Mouse (Mus musculus) stomach, embryonic 16.5 days (tissue): ENCODE measurements around the gene Lrrc34. TPM values are rescaled to one million over a fixed set of nuclear protein-coding genes. Genes with fewer than 3 reads are reported as not detected.
A peak's percentile ranks its signal among the peaks of the same experiment; 100 is the strongest.

Experiments
- ATAC-seq: fragments of 200-750 bp; cut with Nextera tagmentation; 2 replicates; pipeline ENCODE4 v1.8.0; 2017; ENCODE audit warnings: moderate number of reproducible peaks, moderate TSS enrichment; ENCODE audit not compliant: insufficient read depth, low FRiP score
- H3K27ac ChIP-seq: fragments of 300-500 bp; sonication (generic); 2 replicates; pipeline ENCODE4 v1.5.1; 2014; ENCODE audit warnings: low read length
- H3K27me3 ChIP-seq: fragments of 300-500 bp; sonication (generic); 2 replicates; pipeline ENCODE4 v1.6.1; 2014; ENCODE audit warnings: low read length, control low read depth, mixed read lengths; ENCODE audit not compliant: control insufficient read depth, insufficient read depth
- H3K36me3 ChIP-seq: fragments of 300-500 bp; sonication (generic); 2 replicates; pipeline ENCODE4 v1.6.1; 2014; ENCODE audit warnings: low read length; ENCODE audit not compliant: control insufficient read depth, insufficient read depth
- H3K4me1 ChIP-seq: fragments of 300-500 bp; sonication (generic); 2 replicates; pipeline ENCODE4 v1.6.1; 2014; ENCODE audit warnings: low read length, control low read depth, mixed read lengths; ENCODE audit not compliant: control insufficient read depth, insufficient read depth
- H3K4me2 ChIP-seq: fragments of 300-500 bp; sonication (generic); 2 replicates; pipeline ENCODE4 v1.6.1; 2014; ENCODE audit warnings: low read depth, low read length, mixed read lengths
- H3K4me3 ChIP-seq: fragments of 300-500 bp; sonication (generic); replicated peaks from 2 replicates; pipeline ENCODE4 v1.5.1; 2014; ENCODE audit warnings: mild to moderate bottlenecking, low read length
- H3K9ac ChIP-seq: fragments of 300-500 bp; sonication (generic); 2 replicates; pipeline ENCODE4 v1.6.1; 2014; ENCODE audit warnings: low read length
- H3K9me3 ChIP-seq: fragments of 300-500 bp; sonication (generic); replicated peaks from 2 replicates; pipeline ENCODE4 v1.6.1; 2016; ENCODE audit warnings: low read length, control low read depth; ENCODE audit not compliant: control insufficient read depth
- WGBS: fragments of 180-500 bp; shearing (Covaris S2); extraction: QIAGEN DNeasy Blood & Tissue Kit; methylation state at CpG from one replicate; pipeline ENCODE4 v1.1.7; 2014; 5-methylcytosine and 5-hydroxymethylcytosine counted together
- polyA plus RNA-seq: library from polyadenylated mRNA; unstranded; fragments of >200 nt; fragmentation: Nextera tagmentation; extraction: Ambion mirVana; gene quantifications from 2 replicates; pipeline ENCODE4 v1.2.1, GENCODE M21; 2015

The Lrrc34 gene
- polyA plus RNA-seq, 1 experiment from 2014 or later, result 0.65 TPM

GRCm38 (mm10) chr3:30648466-30648865 lies 797 bp upstream of the Lrrc34 start:
- no peak overlapping the region for H3K27ac ChIP-seq
- peaks cover 6% of the 10 kb centered on the region; the same call in 1 of the 2 replicates for H3K4me1 ChIP-seq
- H3K9ac ChIP-seq, result no peak overlapping the region
- H3K9me3 ChIP-seq, result no peaks in the 10 kb centered on the region
- ATAC-seq, result no peak
- H3K36me3 ChIP-seq, result no peaks in the 10 kb centered on the region
- no peak overlapping the region for H3K4me2 ChIP-seq
- H3K4me3 ChIP-seq, result no peak overlapping the region
- WGBS, result 87% methylated on average over 2 of the region's 2 CpGs
- peaks cover 7% of the 10 kb centered on the region; the same call in 1 of the 2 replicates for H3K27me3 ChIP-seq

GRCm38 (mm10) chr3:30646761-30647160 lies 908 bp downstream of the Lrrc34 start:
- no peak overlapping the region for H3K9ac ChIP-seq
- H3K36me3 ChIP-seq, result no peaks in the 10 kb centered on the region
- peaks cover 7% of the 10 kb centered on the region; the same call in 1 of the 2 replicates for H3K27me3 ChIP-seq
- H3K4me1 ChIP-seq, result peaks cover 6% of the 10 kb centered on the region; the same call in 1 of the 2 replicates
- ATAC-seq, result no peak
- H3K4me3 ChIP-seq, result no peak overlapping the region
- 51% methylated on average over 8 of the region's 8 CpGs for whole genome bisulfite sequencing
- no peak overlapping the region for H3K27ac ChIP-seq
- H3K4me2 ChIP-seq, result 0 out of 2 replicates have a peak overlapping the region, but pooled peaks have one; percentile 69
- no peaks in the 10 kb centered on the region for H3K9me3 ChIP-seq

- Histone ChIP-seq H3K4me3 (no peak within 1 kb of the TSS), H3K9me3 (no peaks in the 10 kb centered on the region), H3K9ac (no peak within 1 kb of the TSS), H3K27me3 (peaks cover 7% of the 10 kb centered on the region; the same call in 1 of the 2 replicates), H3K36me3 (no peaks in the 10 kb centered on the region), H3K4me2 (no peak within 1 kb of the TSS), H3K27ac (no peak within 1 kb of the TSS), H3K4me1 (peaks cover 6% of the 10 kb centered on the region; the same call in 1 of the 2 replicates)
- no peak for ATAC-seq
- 75% methylated on average over 2 of the region's 2 CpGs for WGBS
These were observed 3.5 kb downstream of the Lrrc34 start, which contains the start of gene Lrriq4 for GRCm38 (mm10) chr3:30644207-30644606. Gene Lrriq4, plus strand, starts transcription at chr3:30644507.

- Histone ChIP-seq H3K27me3 (no peaks in the 10 kb centered on the region), H3K4me3 (no peak overlapping the region), H3K9me3 (no peaks in the 10 kb centered on the region), H3K27ac (no peak overlapping the region), H3K4me1 (no peaks in the 10 kb centered on the region), H3K36me3 (no peaks in the 10 kb centered on the region), H3K4me2 (no peak overlapping the region), H3K9ac (no peak overlapping the region)
- ATAC-seq, result no peak
- 79% methylated on average over 4 of the region's 4 CpGs for WGBS
These were observed 12.0 kb downstream of the Lrrc34 start for GRCm38 (mm10) chr3:30635629-30636028.

GRCm38 (mm10) chr3:30633681-30634080 lies 14.0 kb downstream of the Lrrc34 start:
- ATAC-seq, result no peak
- Histone ChIP-seq H3K9ac (no peak overlapping the region), H3K4me3 (no peak overlapping the region), H3K27me3 (no peaks in the 10 kb centered on the region), H3K27ac (no peak overlapping the region), H3K36me3 (no peaks in the 10 kb centered on the region), H3K4me1 (no peaks in the 10 kb centered on the region), H3K4me2 (no peak overlapping the region), H3K9me3 (no peaks in the 10 kb centered on the region)
- WGBS, result 55% methylated on average over 3 of the region's 3 CpGs

- WGBS, result 73% methylated on average over 8 of the region's 8 CpGs
- Histone ChIP-seq H3K9me3 (no peaks in the 10 kb centered on the region), H3K4me1 (no peaks in the 10 kb centered on the region), H3K27ac (no peak overlapping the region), H3K27me3 (no peaks in the 10 kb centered on the region), H3K4me2 (no peak overlapping the region), H3K4me3 (no peak overlapping the region), H3K36me3 (peaks cover 12% of the 10 kb centered on the region), H3K9ac (no peak overlapping the region)
- no peak for ATAC-seq
These were observed 27.5 kb downstream of the Lrrc34 start for GRCm38 (mm10) chr3:30620132-30620531.

- Histone ChIP-seq H3K27me3 (no peaks in the 10 kb centered on the region), H3K4me2 (no peak overlapping the region), H3K27ac (no peak overlapping the region), H3K9me3 (no peaks in the 10 kb centered on the region), H3K4me3 (no peak overlapping the region), H3K36me3 (peaks cover 33% of the 10 kb centered on the region), H3K9ac (no peak overlapping the region), H3K4me1 (peaks cover 2% of the 10 kb centered on the region; the same call in 1 of the 2 replicates)
- WGBS, result 92% methylated on average over 4 of the region's 4 CpGs
- ATAC-seq, result no peak
These were observed 36.7 kb downstream of the Lrrc34 start for GRCm38 (mm10) chr3:30610930-30611329.

- no peak overlapping the region for H3K9ac ChIP-seq
- no peak for ATAC-seq
- no peaks in the 10 kb centered on the region for H3K27me3 ChIP-seq
- H3K27ac ChIP-seq, result no peak overlapping the region
- no peak overlapping the region for H3K4me3 ChIP-seq
- no peak overlapping the region for H3K4me2 ChIP-seq
- H3K36me3 ChIP-seq, result peaks cover 38% of the 10 kb centered on the region
- H3K4me1 ChIP-seq, result peaks cover 2% of the 10 kb centered on the region; the same call in 1 of the 2 replicates
- no peaks in the 10 kb centered on the region for H3K9me3 ChIP-seq
- 73% methylated on average over 3 of the region's 3 CpGs for WGBS
These were observed 38.7 kb downstream of the Lrrc34 start for GRCm38 (mm10) chr3:30608999-30609398.

- 35% methylated on average over 10 of the region's 10 CpGs for WGBS
- Histone ChIP-seq H3K27ac (no peak overlapping the region), H3K36me3 (peaks cover 19% of the 10 kb centered on the region), H3K9ac (peak overlapping the region; percentile 93), H3K4me1 (peaks cover 17% of the 10 kb centered on the region), H3K27me3 (no peaks in the 10 kb centered on the region), H3K4me3 (peak overlapping the region; percentile 78), H3K4me2 (peak overlapping the region; percentile 73), H3K9me3 (no peaks in the 10 kb centered on the region)
- no peak for ATAC-seq
These were observed 44.4 kb downstream of the Lrrc34 start for GRCm38 (mm10) chr3:30603256-30603655.
